Mouse (Mus musculus) kidney, postnatal 25 days (tissue): Measurements from ENCODE around the gene Ces1f.
"Not testable (repeated sequence)": the region's sequence is repeated elsewhere in the genome, so short reads cannot be mapped to it uniquely, and the experiment has no call there.

Experiments
- DNase-seq, 2 experiments: peaks; one replicate each; pipeline ENCODE4 v3.0.0; 2021; ENCODE audit warnings: mixed read lengths in 2 of 2

Ces1f gene

DNA sequence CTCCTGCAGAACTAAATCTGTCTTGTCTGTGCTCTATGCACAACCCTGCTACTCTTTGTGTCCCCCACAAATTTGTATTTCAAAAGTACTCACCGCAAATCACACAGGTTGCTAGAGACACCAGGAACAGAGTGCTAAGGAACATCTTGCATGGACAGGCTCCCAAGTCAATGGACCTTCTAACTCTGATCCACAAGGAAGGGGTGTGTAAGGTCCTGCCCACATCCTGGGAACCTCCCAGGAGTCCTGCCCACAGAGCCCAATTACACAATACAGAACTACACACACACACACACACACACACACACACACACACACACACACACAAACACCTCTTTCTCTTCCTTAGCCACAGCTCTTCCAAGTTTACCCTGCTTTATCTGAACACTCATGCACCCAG, at the start of gene Ces1f:
TSS of gene Ces1f (minus strand) at position 192 of the 400 bp plus-strand sequence.
- DNase-seq: peak in 1 of 2 experiments; percentile 37

DNA sequence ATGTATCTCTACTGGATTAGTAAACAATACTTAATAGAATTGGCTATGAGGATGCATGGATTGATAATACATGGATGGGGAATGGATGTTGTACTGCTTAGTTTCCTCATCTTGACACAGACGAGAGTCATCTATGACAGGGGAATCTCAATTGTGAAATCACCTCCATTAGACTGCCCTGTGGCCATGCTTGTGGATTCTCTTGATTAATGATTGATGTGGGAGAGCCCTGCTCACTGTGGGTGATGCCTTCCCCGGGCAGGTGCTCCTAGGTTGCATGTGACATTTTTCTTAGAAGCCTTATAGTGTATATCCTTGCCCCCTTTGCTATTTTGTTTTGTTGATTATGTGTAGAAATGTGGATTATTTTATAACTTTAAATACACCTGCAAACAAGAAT, 45.6 kb upstream of the Ces1f start:
- DNase-seq: peak; percentile 11 to 41

DNA sequence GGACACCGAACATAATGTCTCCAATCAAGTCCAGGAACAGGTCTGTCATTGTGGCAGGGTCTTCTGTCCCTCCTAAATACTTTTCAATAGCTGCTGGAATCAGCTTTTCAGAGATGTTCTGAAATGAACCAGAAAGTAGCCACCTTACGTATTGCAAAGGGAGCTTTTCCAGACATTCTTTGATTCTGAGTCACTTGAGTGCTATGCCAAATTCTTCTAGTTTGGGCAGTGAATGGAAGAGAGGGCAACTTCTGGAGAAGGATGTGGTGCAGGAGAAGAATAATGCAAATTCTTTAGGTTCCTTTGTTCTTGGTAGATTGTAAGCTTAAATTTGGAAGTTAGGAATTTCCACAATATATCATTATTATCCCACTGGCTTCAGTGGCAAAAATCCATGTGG, 37.5 kb upstream of the Ces1f start:
- no peak for DNase-seq

DNA sequence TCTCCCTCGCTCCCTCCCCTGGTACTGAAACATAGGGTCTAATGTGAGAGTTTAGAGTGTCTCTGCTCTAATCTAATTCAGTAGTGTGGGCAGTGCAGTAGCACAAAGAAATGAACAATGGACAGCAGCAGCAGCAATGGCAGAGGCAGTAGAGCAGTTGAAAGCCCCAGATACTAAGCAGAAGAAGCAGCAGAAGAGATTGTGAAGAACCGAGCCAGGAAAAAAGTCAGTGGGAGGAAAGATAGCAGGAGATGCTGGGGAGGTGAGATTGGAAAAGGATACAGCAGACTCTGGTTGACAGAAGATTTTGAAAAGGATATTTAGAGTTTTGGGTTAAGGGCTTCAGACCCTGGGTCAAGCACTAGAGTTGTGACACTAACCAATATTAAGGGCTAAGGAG, 36.0 kb upstream of the Ces1f start:
- no peak for DNase-seq

DNA sequence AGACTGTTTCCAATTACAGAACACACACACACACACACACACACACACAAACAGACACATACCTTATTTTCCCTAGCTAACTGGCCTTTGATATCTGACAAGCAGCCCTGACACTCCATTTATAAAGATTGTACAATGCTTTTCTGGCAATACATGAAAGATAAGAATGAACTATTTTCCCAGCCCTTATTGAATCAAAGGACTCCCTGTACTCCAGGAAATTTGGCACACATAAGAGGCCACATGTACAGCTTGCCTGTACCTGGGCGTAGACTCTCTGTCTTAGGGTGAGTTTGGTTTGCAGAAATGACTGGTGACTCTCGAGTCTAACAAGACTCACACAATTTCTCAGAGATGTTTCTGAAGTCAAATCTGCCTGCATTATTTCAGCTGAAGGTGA, 4.3 kb upstream of the Ces1f start:
- no peak for DNase-seq

DNA sequence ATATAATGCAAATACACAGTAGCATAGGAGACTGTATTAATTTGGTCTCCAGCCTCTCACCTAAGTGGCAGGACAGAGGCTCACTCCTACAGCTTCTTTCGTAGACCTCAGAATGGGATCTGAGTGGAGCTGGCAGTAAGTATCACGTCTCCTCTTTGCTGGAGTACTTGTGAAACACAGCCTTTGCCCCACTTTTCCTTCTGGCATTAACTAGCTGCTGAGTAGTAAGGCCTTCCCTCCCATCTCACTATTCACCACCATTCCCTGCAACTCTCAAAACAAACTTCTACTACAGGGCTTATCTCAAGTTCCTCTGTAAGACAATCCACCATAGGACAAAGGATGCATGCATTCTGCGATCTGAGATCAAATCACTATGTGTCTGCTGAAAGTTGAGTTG, 2.8 kb upstream of the Ces1f start:
- DNase-seq: no peak

DNA sequence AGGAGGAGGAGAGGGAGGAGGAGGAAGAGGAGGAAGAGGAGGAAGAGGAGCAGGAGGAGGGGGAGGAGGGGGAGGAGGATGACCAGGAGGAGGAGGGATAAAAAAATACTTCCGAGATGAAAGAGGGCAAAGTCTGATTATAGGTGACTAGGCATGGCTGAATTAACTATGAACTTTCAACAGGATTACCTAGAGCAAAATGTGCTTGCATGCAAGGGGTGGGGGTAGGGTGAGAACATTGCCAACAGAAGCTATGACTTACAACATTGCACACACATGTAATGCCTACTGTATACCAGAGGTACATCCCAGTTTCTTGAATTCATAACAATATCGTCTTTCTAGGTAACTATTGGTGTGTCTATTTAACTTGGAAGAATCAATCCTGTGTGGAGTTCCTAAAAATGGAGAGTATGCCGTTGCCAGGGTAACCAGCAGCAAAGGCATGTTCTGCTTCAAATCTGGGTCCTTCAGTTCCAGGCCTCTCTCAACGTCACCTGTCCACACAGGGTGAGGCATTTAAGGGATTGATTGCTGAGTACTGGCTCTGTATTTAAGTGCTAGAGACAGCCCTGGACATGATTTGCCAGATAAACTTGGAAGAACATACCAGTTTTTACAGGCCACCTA, 1.3 kb downstream of the Ces1f start:
- DNase-seq: peak in 1 of 2 experiments; percentile 5

DNA sequence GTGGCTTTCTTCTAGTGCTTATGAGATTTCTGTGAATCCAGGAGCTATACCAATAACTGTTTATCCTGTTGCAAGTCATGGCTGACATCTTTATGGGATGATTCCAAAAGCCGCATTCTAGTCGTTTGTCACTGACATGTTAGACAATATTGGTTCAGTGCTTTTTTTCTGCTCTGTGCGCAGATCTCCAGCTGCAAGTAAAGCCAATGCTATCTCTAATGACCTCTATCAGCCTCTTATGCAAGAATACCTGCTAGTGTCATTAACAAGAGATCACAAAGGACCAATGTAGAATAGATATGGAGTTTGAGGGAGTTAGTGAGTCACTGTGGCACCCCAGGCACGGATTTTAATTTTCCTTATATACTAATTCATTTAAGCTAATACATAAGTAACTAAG, 4.9 kb downstream of the Ces1f start:
- DNase-seq: no peak

DNA sequence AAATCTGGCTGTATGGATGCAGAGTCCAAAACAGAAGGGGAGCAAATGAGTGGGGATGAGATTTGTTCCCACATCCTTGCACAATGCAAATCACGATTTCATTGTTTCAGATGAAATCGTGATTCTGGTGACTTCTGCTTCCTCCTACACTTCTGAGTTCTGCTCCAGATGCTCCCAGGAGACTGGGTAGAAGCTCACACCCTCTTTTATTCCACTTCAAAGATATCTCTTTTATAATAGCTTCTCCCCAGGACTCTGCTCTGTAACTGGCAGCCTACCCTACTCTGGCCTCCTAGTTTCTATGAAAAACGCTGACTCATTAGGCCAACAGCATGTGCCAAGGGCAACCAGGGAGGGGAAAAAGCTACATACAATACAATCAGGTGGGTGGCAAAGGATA, 6.2 kb downstream of the Ces1f start:
- peak; percentile 22 to 62 for DNase-seq

DNA sequence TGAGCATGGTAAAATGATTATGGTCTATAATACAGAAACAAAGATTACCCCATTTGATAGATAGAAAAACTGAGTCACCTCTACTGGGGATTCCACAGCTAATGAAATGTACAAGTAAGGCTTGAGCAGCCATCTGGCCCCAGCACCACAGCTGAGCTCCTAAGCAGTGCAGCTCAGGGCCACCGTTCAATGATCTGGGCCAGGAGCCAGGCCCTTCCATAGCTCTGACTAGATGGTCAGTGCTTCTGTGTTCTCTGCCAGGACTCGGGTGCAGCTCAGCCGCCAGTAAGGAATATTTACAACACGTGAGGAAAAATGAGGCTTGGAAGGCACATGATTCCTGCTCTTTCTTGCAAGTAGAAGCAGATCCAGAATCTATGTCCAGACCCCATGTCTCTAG, 6.9 kb downstream of the Ces1f start:
- DNase-seq: peak; percentile 74 to 81

DNA sequence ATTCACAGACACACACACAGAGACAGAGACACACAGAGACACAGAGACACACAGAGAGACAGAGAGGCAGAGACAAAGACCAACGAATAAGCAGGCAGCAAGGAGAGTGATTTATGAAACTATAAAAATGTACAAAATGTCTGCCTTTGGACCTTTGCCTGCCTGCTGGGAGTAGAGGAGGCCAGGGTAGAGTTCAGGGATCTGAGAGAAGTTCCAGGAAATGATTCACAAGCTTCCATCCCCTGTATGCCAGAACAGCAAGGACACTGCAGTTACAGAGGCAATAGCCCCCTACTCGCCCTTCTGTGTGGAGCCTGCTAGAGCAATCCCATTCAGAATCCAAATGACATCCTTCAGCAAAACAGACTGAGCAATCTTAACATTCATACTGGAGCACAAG, 18.1 kb downstream of the Ces1f start:
- DNase-seq: peak in 1 of 2 experiments; percentile 14

DNA sequence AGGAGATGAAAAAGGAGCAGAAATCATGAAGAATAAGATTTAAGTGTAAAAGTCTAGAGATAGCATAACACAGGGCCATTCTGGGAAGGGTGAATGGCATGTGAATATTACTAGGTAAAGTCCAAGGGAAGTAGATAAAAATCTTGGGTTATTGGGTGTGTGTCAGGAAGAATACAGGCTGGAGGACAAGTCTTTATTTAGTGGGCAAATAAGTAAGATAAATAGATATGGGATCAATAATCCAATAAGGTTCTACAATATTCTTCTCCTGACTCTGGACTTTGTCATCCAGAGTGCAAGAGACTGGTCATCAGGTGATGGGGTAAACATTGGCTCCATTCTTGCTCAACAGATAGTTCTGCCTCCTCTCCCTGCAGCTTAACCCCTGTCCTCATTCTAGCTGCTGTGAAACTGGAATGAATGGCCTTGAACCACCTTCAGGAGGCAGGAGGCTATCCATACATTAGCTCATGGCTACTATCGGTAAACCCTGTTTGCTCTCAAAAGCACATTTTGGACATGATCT, 27.1 kb downstream of the Ces1f start:
- DNase-seq: no peak

DNA sequence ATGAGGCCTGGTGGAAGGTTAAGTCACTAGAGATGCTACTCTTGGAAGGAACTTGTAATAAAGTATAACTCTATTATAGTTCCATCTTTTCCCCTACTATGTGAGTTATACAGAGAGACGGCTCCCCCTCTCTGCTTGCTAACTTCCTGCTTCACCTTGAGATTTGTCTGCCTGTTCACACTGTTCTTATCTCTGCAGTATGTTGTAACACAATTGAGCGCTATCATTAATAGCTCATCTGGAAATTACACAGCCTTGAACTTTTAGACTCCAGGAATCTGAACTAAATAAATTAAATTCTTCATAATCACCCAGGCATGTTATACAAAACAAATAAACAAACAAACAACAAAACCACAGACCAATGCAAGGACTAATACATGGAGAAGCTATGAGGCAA, 33.5 kb downstream of the Ces1f start:
- no peak for DNase-seq

DNA sequence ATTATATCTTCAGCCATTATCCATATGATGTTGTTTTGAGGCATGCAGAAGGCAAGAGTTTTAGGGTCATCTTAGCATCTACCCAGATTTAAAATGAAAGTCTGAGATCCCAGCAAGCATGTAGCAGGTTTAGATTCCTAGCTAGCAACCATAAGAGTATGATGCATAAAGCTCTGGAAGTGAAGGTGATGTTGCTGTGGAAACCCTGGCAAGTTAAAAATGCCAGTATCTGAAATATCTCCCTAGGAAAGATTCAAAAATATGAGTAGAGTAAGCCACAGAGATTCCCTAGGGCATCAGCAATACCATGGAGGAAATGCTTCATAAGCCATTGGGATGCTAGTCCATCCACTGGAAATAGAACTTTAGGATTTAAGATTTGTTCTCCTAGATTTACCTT, 39.7 kb downstream of the Ces1f start:
- DNase-seq: no peak

DNA sequence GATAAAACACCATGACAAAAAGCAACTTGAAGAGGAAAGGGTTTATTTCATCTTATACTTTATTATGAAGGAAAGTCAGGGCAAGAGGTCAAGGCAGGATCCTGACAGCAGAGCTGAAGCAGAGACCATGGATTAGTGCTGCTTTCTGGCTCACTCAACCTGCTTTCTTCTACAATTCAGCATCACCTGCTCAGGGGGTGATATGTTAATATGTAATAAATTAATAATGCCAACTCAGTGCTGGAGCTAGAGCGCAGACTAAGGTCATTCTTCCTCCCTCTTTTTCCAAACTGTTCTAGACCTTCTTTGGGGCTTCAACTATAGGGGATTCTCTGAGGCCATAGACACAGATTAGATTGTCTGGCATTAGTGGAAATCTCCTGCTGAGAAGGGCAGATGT, 43.9 kb downstream of the Ces1f start:
- DNase-seq: no peak

DNA sequence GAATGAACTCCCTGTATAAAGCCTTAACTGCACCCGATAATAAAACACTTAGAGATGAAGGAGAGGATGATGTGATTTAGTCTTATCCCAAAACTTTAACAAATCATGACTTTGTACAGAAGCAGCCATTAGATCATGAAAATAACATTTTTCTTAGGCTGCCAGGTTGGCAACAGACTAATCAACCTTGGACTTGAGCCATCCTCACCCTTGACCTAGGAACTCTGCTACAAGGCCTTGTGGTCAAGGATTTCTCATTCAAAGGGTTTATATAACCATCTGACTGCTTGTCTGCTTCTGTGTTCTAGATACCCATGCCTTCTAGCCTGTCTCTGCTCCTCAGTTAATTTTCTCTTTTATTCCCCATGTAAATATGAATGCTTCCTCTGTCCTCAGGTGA, 44.8 kb downstream of the Ces1f start:
- peak in 1 of 2 experiments; percentile 15 for DNase-seq

DNA sequence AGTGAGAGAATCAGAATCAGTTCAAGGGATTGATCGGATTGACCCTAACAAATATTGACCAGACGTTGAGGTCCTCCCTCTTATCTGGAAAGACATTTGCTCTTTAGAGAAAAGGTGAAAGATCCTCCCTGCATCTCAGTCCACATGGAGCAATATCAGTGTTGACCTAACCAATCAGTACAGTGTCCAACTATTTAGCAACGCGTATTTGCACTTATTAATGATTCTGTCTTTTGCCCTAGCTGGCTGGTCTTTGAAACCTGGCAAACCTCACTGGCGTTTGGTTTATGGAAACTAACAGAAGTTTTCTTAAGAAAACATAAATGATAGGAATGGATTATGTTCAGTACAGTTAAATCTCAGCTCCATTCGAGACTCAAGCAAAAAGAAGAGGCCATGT, 45.5 kb downstream of the Ces1f start:
- no peak for DNase-seq

DNA sequence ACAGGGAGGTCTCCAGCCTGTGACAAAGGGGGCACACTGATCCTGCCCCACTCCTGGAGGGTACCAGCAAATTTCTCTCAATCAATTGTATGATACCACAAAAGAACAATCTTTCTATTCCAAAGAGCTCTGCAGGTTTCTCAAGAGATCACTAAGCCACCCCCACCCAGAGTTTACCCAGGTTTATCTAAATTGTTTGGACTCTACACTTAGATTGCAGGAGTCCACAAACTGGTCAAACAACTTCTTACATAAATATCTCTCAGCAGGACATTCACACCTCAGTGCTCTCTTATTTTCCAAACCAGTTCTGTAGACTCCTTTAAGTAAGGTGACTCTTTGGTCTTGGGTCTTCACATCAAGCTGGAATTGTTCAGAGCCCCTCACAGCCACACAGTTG, 50.1 kb downstream of the Ces1f start, which contains the start of gene Ces1e:
TSS of gene Ces1e (minus strand) at position 174 of the 400 bp plus-strand sequence.
- DNase-seq: peak in 1 of 2 experiments; percentile 14

DNA sequence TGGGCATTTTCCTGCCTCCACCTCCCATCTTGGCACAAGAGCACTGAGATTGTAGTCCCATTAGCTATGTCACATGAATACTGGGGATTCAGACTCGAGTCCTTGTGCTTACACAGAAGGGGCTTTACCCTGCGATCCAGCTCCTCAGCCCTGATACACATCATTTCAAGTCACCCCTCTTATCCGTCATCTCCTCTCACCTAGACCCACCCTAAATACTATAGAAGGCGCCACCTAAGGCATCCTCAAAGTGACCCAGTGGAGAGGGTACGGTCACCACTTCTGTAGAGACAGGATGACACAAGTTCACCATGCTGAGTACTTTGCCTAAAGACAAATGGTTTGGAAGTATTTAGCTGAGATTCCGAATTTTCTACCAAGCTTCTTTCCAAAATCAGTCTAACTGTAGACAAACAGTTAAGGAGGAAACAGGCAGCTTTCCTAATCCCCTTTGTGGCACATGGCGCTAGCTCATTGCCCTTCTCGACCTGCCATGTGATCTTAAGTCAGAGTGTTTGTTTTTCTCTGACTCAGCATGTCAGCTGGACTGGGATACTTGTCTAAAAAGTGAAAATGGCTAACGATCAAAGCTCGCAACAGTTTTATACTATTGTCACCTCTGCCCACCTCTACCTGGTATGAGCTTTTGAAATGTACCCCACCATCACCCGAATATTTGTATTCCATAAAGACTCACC, 50.7 kb downstream of the Ces1f start:
- peak; percentile 54 to 73 for DNase-seq

DNA sequence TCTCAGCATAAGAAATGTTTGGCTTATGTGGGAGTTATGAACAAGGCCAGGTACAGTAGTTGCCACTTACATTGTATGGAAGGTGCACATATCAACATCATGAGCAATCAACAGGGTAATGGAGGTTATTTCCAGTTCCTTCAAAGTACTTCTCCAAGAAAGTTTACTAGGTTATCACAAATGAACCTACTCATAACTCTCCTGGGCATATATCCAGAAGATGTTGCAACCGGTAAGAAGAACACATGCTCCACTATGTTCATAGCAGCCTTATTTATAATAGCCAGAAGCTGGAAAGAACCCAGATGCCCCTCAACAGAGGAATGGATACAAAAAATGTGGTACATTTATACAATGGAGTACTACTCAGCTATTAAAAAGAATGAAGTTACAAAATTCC, 53.1 kb downstream of the Ces1f start:
- DNase-seq: not testable (repeated sequence)

DNA sequence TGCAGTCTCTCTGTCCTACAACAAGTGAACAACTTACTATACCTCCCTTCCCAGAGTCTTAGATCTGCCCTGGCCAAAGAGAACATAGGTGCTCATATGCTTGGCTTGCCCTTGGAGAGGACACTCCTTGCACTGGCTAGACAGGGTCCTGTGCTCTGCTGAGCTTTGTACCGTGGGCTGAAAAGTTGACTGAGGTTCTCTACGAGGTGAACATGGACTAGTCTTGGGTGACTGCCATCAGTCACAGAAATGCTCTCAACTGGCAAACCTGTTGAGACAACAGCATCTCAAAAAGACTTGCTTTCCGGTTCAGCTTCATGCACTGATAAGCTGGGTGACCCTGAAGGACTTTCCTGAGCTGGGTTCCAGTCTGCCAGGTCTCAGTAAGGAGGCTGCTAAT, 57.7 kb downstream of the Ces1f start:
- peak; percentile 10 to 64 for DNase-seq

DNA sequence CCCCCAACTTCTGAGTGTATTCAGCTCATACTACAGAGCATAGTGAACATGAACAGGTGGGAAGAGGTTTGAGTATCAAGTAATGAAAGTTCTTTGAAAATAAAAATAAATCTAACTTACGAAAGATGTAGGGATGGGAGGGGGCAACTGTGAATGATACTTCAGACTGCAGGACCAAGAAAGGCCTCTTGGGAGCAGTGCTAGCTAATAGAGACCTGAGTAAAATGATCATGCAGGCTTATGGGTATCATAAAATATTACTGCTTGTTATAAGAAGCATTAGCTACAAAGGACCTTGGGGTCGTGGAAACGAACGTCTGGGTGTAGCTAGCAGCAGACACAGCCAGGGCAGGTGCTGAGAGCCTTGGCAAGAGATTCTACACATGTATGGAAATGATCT, 61.7 kb downstream of the Ces1f start:
- DNase-seq: peak in 1 of 2 experiments; percentile 13

DNA sequence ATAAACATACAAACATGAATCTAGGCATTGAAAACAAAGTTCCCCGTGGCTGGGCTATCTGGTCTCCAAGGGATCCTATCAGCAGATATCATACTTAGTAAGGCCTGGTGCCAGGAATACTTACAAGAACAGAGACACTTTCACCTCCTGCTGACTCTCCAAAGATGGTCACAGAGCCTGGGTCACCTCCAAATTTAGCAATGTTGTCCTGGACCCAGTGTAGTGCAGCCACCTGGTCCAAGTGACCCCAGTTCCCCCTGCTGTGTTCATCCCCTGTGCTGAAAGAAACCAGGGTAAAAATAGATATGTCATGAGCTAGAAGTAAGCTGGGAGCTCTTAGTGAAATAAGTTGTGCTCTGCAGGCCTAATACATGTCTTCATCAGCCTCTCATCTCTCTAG, 62.2 kb downstream of the Ces1f start:
- no peak for DNase-seq

DNA sequence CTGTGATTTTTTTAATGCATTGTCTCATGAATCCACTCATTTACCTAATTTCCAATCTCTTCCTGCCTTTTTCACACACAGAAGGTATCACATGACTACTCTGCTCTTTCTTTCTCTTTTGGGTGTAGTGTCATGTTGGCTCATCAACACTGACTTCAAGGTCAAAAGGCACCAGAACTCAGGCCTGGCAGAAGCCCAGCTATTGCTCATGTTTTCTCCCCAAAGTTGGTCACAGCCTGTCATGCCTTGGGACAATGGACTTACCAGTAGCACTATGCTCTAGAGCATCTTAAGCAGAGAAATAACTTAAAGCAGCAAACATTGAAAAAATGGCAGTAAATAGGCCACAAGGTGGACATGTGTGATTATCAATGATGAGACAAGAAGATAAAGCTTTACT, 68.5 kb downstream of the Ces1f start:
- DNase-seq: no peak
